Mouse (Mus musculus) liver, postnatal 0 days (tissue): ENCODE measurements around the gene Mnat1. TPM values are rescaled to one million over a fixed set of nuclear protein-coding genes. Genes with fewer than 3 reads are reported as not detected.

ENCODE experiments used
- ATAC-seq: fragments of 200-750 bp; cut with Nextera tagmentation; 2 replicates; pipeline ENCODE4 v1.8.0; 2017; ENCODE audit warnings: mild to moderate bottlenecking, moderate library complexity
- DNase-seq: peaks from one replicate; pipeline ENCODE4 v3.0.0-alpha.2; 2016
- H3K27ac ChIP-seq: fragments of 300-500 bp; sonication (generic); 2 replicates; pipeline ENCODE4 v1.5.1; 2014; ENCODE audit warnings: antibody characterized with exemption, moderate library complexity, mild to moderate bottlenecking, low read depth
- H3K27me3 ChIP-seq: fragments of 300-500 bp; sonication (generic); 2 replicates; pipeline ENCODE4 v1.6.1; 2014; ENCODE audit warnings: low read length, control low read depth, mixed read lengths; ENCODE audit not compliant: insufficient read depth
- H3K36me3 ChIP-seq: fragments of 300-500 bp; sonication (generic); replicated peaks from 2 replicates; pipeline ENCODE4 v1.6.1; 2014; ENCODE audit warnings: mild to moderate bottlenecking, control low read depth, low read length, moderate library complexity, mixed read lengths; ENCODE audit not compliant: insufficient read depth
- H3K4me1 ChIP-seq: fragments of 300-500 bp; sonication (generic); 2 replicates; pipeline ENCODE4 v1.6.1; 2014; ENCODE audit warnings: antibody characterized with exemption, mild to moderate bottlenecking, control low read depth; ENCODE audit not compliant: insufficient read depth
- H3K4me2 ChIP-seq: fragments of 300-500 bp; sonication (generic); 2 replicates; pipeline ENCODE4 v1.6.1; 2014; ENCODE audit warnings: low read depth, mild to moderate bottlenecking, low read length, moderate library complexity, mixed read lengths
- H3K4me3 ChIP-seq: fragments of 300-500 bp; sonication (generic); 2 replicates; pipeline ENCODE4 v1.5.1; 2014; ENCODE audit warnings: low read depth, low read length
- H3K9ac ChIP-seq: fragments of 300-500 bp; sonication (generic); replicated peaks from 2 replicates; pipeline ENCODE4 v1.6.1; 2014; ENCODE audit warnings: mild to moderate bottlenecking, moderate library complexity
- H3K9me3 ChIP-seq: fragments of 300-500 bp; sonication (generic); 2 replicates; pipeline ENCODE4 v1.6.1; 2016; ENCODE audit warnings: mild to moderate bottlenecking, control low read depth, low read length, mixed read lengths
- CTCF ChIP-seq: sonication (generic); IDR thresholded peaks from 2 replicates; pipeline ENCODE4 v1.5.1; 2016; ENCODE audit warnings: antibody characterized with exemption, low read depth
- EP300 ChIP-seq: IDR thresholded peaks from 2 replicates; pipeline ENCODE4 v1.6.1; 2016; ENCODE audit warnings: antibody characterized with exemption, low read depth, mild to moderate bottlenecking
- WGBS: fragments of 180-500 bp; shearing (Covaris S2); extraction: QIAGEN DNeasy Blood & Tissue Kit; methylation state at CpG from one replicate; pipeline ENCODE4 v1.1.7; 2014; ENCODE audit not compliant: insufficient replicate concordance; 5-methylcytosine and 5-hydroxymethylcytosine counted together
- polyA plus RNA-seq: library from polyadenylated mRNA; unstranded; fragments of >200 nt; fragmentation: Nextera tagmentation; extraction: Ambion mirVana; gene quantifications from 2 replicates; pipeline ENCODE4 v1.2.1, GENCODE M21; 2015

The Mnat1 gene
- polyA plus RNA-seq, 1 experiment from 2014 or later: 8.6 TPM

- no peaks in the 10 kb centered on the region for H3K27me3 ChIP-seq
- H3K4me2 ChIP-seq: no peak overlapping the region
- 0 out of 2 replicates have a peak, but pooled peaks cover 3% of the 10 kb centered on the region for H3K9me3 ChIP-seq
- ATAC-seq: no peak
- no peaks in the 10 kb centered on the region for H3K4me1 ChIP-seq
- no peaks in the 10 kb centered on the region; the same call in 1 of the 2 replicates for H3K36me3 ChIP-seq
- no peak overlapping the region for H3K27ac ChIP-seq
- no peak overlapping the region for H3K4me3 ChIP-seq
- no peak overlapping the region for H3K9ac ChIP-seq
- no peak for DNase-seq
- TF ChIP-seq CTCF (no peak), EP300 (no peak)
- 80% methylated on average over 6 of the region's 6 CpGs for WGBS
Observed at GRCm38 (mm10) chr12:73170794-73171193, 47.3 kb downstream of the Mnat1 start.

GRCm38 (mm10) chr12:73183896-73184295 is 60.4 kb downstream of the Mnat1 start:
- no peak for ATAC-seq
- H3K9ac ChIP-seq: no peak overlapping the region
- 76% methylated on average over 8 of the region's 8 CpGs for WGBS
- H3K4me3 ChIP-seq: no peak overlapping the region
- H3K4me1 ChIP-seq: no peaks in the 10 kb centered on the region
- TF ChIP-seq CTCF (no peak), EP300 (no peak)
- H3K9me3 ChIP-seq: no peaks in the 10 kb centered on the region
- peaks cover 13% of the 10 kb centered on the region; the same call in 1 of the 2 replicates for H3K36me3 ChIP-seq
- DNase-seq: no peak
- no peak overlapping the region for H3K4me2 ChIP-seq
- no peaks in the 10 kb centered on the region for H3K27me3 ChIP-seq
- no peak overlapping the region for H3K27ac ChIP-seq

GRCm38 (mm10) chr12:73197363-73197762 is 73.8 kb downstream of the Mnat1 start:
- Histone ChIP-seq H3K27me3 (no peaks in the 10 kb centered on the region), H3K4me1 (no peaks in the 10 kb centered on the region), H3K4me2 (no peak overlapping the region), H3K4me3 (no peak overlapping the region), H3K27ac (no peak overlapping the region), H3K36me3 (no peaks in the 10 kb centered on the region), H3K9me3 (no peaks in the 10 kb centered on the region), H3K9ac (no peak overlapping the region)
- DNase-seq: no peak
- 56% methylated on average over 6 of the region's 6 CpGs for WGBS
- 0 out of 2 replicates have a peak, but pooled peaks have one; percentile 25 for ATAC-seq
- TF ChIP-seq CTCF (no peak), EP300 (peak; percentile 45; the same call in 1 of the 2 replicates)

GRCm38 (mm10) chr12:73198451-73198850 is 74.9 kb downstream of the Mnat1 start:
- H3K9me3 ChIP-seq: no peaks in the 10 kb centered on the region
- H3K4me1 ChIP-seq: no peaks in the 10 kb centered on the region
- TF ChIP-seq EP300 (no peak), CTCF (no peak)
- H3K4me2 ChIP-seq: no peak overlapping the region
- ATAC-seq (no peak), DNase-seq (no peak)
- H3K4me3 ChIP-seq: no peak overlapping the region
- no peak overlapping the region for H3K9ac ChIP-seq
- WGBS: 65% methylated on average over 1 of the region's 1 CpGs
- H3K27ac ChIP-seq: no peak overlapping the region
- H3K27me3 ChIP-seq: no peaks in the 10 kb centered on the region
- no peaks in the 10 kb centered on the region for H3K36me3 ChIP-seq

GRCm38 (mm10) chr12:73199375-73199774 is 75.9 kb downstream of the Mnat1 start:
- TF ChIP-seq EP300: no peak
- TF ChIP-seq CTCF: no peak
- Histone ChIP-seq H3K9ac (no peak overlapping the region), H3K27ac (no peak overlapping the region), H3K9me3 (no peaks in the 10 kb centered on the region), H3K4me3 (no peak overlapping the region), H3K36me3 (no peaks in the 10 kb centered on the region), H3K27me3 (no peaks in the 10 kb centered on the region), H3K4me2 (no peak overlapping the region), H3K4me1 (no peaks in the 10 kb centered on the region)
- 71% methylated on average over 7 of the region's 7 CpGs for WGBS
- DNase-seq (no peak), ATAC-seq (no peak)

- H3K4me3 ChIP-seq: no peak overlapping the region
- no peak for ATAC-seq
- H3K27ac ChIP-seq: no peak overlapping the region
- no peak for DNase-seq
- no peaks in the 10 kb centered on the region for H3K27me3 ChIP-seq
- no peaks in the 10 kb centered on the region for H3K36me3 ChIP-seq
- H3K4me2 ChIP-seq: no peak overlapping the region
- TF ChIP-seq CTCF (no peak), EP300 (0 out of 2 replicates have a peak, but pooled peaks have one; percentile 25)
- no peaks in the 10 kb centered on the region for H3K9me3 ChIP-seq
- H3K9ac ChIP-seq: no peak overlapping the region
- no peaks in the 10 kb centered on the region for H3K4me1 ChIP-seq
- 28% methylated on average over 3 of the region's 3 CpGs for WGBS
Observed at GRCm38 (mm10) chr12:73201587-73201986, 78.1 kb downstream of the Mnat1 start.
